Mouse (Mus musculus): ENCODE data around the gene Gm5935. TPM values are rescaled to one million over a fixed set of nuclear protein-coding genes. Genes with fewer than 3 reads are reported as not detected.

Gm5935 gene
- not detected in 2 replicates for polyA plus RNA-seq (2012; rRNA removed; ENCODE audit: low replicate concordance)

DNA sequence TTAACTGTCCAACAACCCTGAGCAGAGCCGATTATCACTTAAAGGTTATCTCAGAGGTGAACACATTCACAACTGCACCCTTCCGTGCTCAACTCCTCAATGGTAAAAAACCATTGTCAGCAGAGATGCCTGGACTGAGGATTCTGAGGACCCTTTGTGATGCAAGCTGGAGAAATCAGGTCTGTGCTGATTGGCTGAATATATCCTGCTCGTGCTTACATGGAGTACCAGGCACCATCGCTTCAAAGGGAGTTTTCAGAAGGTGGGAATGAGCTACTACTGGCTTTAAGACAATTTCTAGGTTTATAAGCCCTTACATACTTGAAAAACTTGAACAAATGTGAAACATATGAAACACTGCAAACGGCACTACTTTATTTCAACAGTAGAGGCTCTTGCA is at the start of gene Gm5935:
Gm5935 (minus strand) TSS at position 101 of the 400 bp plus-strand sequence.

Other genes with a start within 250 kb of the Gm5935 start
- gene Gm4297, start 200.3 kb downstream of the Gm5935 start, polyA plus RNA-seq (2012; rRNA removed; ENCODE audit: low replicate concordance), result not detected in 2 replicates